Mouse (Mus musculus) CH12.LX (cell line): ENCODE data around the gene Rnf26. TPM values are rescaled to one million over a fixed set of nuclear protein-coding genes. Genes with fewer than 3 reads are reported as not detected.

Source experiments
- DNase-seq: peaks from one replicate; pipeline ENCODE4 v3.0.0-alpha.2; 2013; ENCODE audit errors: extremely low read depth
- H3K27ac ChIP-seq: 2 replicates; pipeline ENCODE4 v1.5.1; 2012; ENCODE audit warnings: low read depth, mild to moderate bottlenecking, control low read depth, moderate library complexity; ENCODE audit not compliant: insufficient read depth
- H3K27me3 ChIP-seq: replicated peaks from 2 replicates; pipeline ENCODE3; 2012; ENCODE audit warnings: inconsistent platforms
- H3K36me3 ChIP-seq, 2 experiments: replicated peaks in 1 of 2; 2 replicates each; pipeline versions ENCODE3 to v1.6.1; 2012; ENCODE audit warnings: inconsistent platforms in 1 of 2, low read length in 1 of 2, mild to moderate bottlenecking in 1 of 2, mixed read lengths in 1 of 2, moderate library complexity in 1 of 2; ENCODE audit not compliant: control insufficient read depth in 1 of 2, insufficient read depth in 1 of 2
- H3K4me1 ChIP-seq, 2 experiments: 2 replicates each; pipeline ENCODE4 v1.6.1; 2012; ENCODE audit warnings: inconsistent platforms in 1 of 2, moderate library complexity in 1 of 2; ENCODE audit not compliant: insufficient read depth in 2 of 2, control insufficient read depth in 1 of 2
- H3K4me2 ChIP-seq: 2 replicates; pipeline ENCODE4 v1.6.1; 2012; ENCODE audit warnings: low read depth, mild to moderate bottlenecking, control low read depth; ENCODE audit not compliant: poor library complexity, insufficient read depth, severe bottlenecking
- H3K4me3 ChIP-seq, 3 experiments: fragments of 150-350 bp in 1 of 3; sonication (generic) in 1 of 3; replicated peaks in 1 of 3; 2 replicates each; pipeline versions ENCODE3 to v1.5.1; 2011 to 2012; ENCODE audit warnings: low read depth in 2 of 3, low read length in 2 of 3, mild to moderate bottlenecking in 2 of 3, moderate library complexity in 2 of 3, control low read depth in 1 of 3, improper control_type of control experiment in 1 of 3, inconsistent platforms in 1 of 3, mixed read lengths in 1 of 3; ENCODE audit not compliant: poor library complexity in 1 of 3
- H3K79me2 ChIP-seq: replicated peaks from 2 replicates; pipeline ENCODE4 v1.6.1; 2012; ENCODE audit warnings: mild to moderate bottlenecking, moderate library complexity; ENCODE audit not compliant: control insufficient read depth, poor library complexity, insufficient read depth, severe bottlenecking; ENCODE audit errors: extremely low read depth
- H3K9ac ChIP-seq: 2 replicates; pipeline ENCODE4 v1.6.1; 2012; ENCODE audit warnings: low read depth, mild to moderate bottlenecking, control low read depth, moderate library complexity; ENCODE audit not compliant: insufficient read depth
- H3K9me3 ChIP-seq: replicated peaks from 2 replicates; pipeline ENCODE3; 2012; ENCODE audit warnings: low read length, inconsistent platforms, mixed read lengths
- CHD2 ChIP-seq: IDR thresholded peaks from 2 replicates; pipeline ENCODE4 v1.6.1; 2011; ENCODE audit warnings: low read length, improper control_type of control experiment
- CTCF ChIP-seq, 2 experiments: IDR thresholded peaks in 1 of 2; conservative IDR thresholded peaks in 1 of 2; 2 replicates each; pipeline ENCODE4 v1.5.1; 2011 to 2012; ENCODE audit warnings: low read depth in 2 of 2, low read length in 2 of 2, improper control_type of control experiment in 1 of 2, inconsistent platforms in 1 of 2, mild to moderate bottlenecking in 1 of 2, moderate library complexity in 1 of 2
- EP300 ChIP-seq: IDR thresholded peaks from 2 replicates; pipeline ENCODE4 v1.6.1; 2011; ENCODE audit warnings: low read length, improper control_type of control experiment
- ETS1 ChIP-seq: conservative IDR thresholded peaks from 2 replicates; pipeline ENCODE4 v1.6.1; 2012; ENCODE audit warnings: low read depth, mild to moderate bottlenecking, inconsistent platforms, low read length, improper control_type of control experiment, moderate library complexity
- IRF4 ChIP-seq: IDR thresholded peaks from 2 replicates; pipeline ENCODE4 v1.6.1; 2014; ENCODE audit warnings: low read depth, mild to moderate bottlenecking, inconsistent platforms, low read length, improper control_type of control experiment
- JUND ChIP-seq: conservative IDR thresholded peaks from 2 replicates; pipeline ENCODE4 v1.6.1; 2011; ENCODE audit warnings: low read depth, low read length, improper control_type of control experiment
- MEF2A ChIP-seq: IDR thresholded peaks from 2 replicates; pipeline ENCODE4 v1.6.1; 2014; ENCODE audit warnings: low read depth, mild to moderate bottlenecking, inconsistent platforms, low read length, improper control_type of control experiment, borderline replicate concordance
- MXI1 ChIP-seq: IDR thresholded peaks from 2 replicates; pipeline ENCODE4 v1.6.1; 2011; ENCODE audit warnings: mild to moderate bottlenecking, low read depth, low read length, improper control_type of control experiment
- NELFE ChIP-seq: IDR thresholded peaks from 2 replicates; pipeline ENCODE4 v1.6.1; 2011; ENCODE audit warnings: low read depth, low read length, improper control_type of control experiment
- PAX5 ChIP-seq: IDR thresholded peaks from 2 replicates; pipeline ENCODE4 v1.6.1; 2012; ENCODE audit warnings: low read length, inconsistent platforms, mixed read lengths
- RCOR1 ChIP-seq: conservative IDR thresholded peaks from 2 replicates; pipeline ENCODE4 v1.6.1; 2012; ENCODE audit warnings: low read depth, mild to moderate bottlenecking, inconsistent platforms, low read length, improper control_type of control experiment
- TBP ChIP-seq: conservative IDR thresholded peaks from 2 replicates; pipeline ENCODE4 v1.6.1; 2011; ENCODE audit warnings: low read depth, low read length, improper control_type of control experiment
- TCF12 ChIP-seq: IDR thresholded peaks from 2 replicates; pipeline ENCODE4 v1.6.1; 2014; ENCODE audit warnings: low read depth, mild to moderate bottlenecking, inconsistent platforms, low read length, improper control_type of control experiment
- ZNF384 ChIP-seq: IDR thresholded peaks from 2 replicates; pipeline ENCODE4 v1.6.1; 2012; ENCODE audit warnings: low read depth, low read length, improper control_type of control experiment, inconsistent platforms
- dilution Hi-C: fragments of 300-500 bp; cut with MboI; formaldehyde crosslinking; loops from 2 replicates; pipeline ENCODE4 v1.14.3; 2020; ENCODE audit warnings: low sequenced_read_pairs; ENCODE audit not compliant: extremely low pct_unique_long_range_greater_than_20kb, extremely low pct_ligation_motif_present
- in situ Hi-C: fragments of 300-500 bp; cut with MboI; formaldehyde crosslinking; loops from 3 replicates; pipeline ENCODE4 v1.14.3; 2019; ENCODE audit warnings: low sequenced_read_pairs, low pct_ligation_motif_present, low pct_unique_long_range_greater_than_20kb, mixed read lengths
- polyA plus RNA-seq: library from polyadenylated mRNA; unstranded; fragments of >175 nt; gene quantifications from 2 replicates; pipeline ENCODE4 v1.2.1, GENCODE M21; 2012; ENCODE audit warnings: low read depth; ENCODE audit not compliant: insufficient read length
- total RNA-seq, 2 experiments: library from RNA; depleted of rRNA; stranded (reverse); fragments of 300-350 nt in 1 of 2; fragments of >200 nt in 1 of 2; gene quantifications; 2 replicates each; pipeline ENCODE4 v1.2.3; 2012 to 2014

The Rnf26 gene
- total and polyA plus RNA-seq, 3 experiments = 11.7 to 40.0 (median 15.3) TPM

- dilution Hi-C loops = no loop called here
- Histone ChIP-seq H3K27me3 (no peaks in the 10 kb centered on the region), H3K9me3 (no peaks in the 10 kb centered on the region), H3K27ac (no peak within 1 kb of the TSS), H3K4me2 (no peak within 1 kb of the TSS), H3K4me3 (no peak within 1 kb of the TSS), H3K9ac (no peak within 1 kb of the TSS), H3K79me2 (peaks cover 39% of the 10 kb centered on the region), H3K36me3 (peaks cover 36 to 81% of the 10 kb centered on the region in 2 experiments), H3K4me1 (peaks cover 8 to 52% of the 10 kb centered on the region in 2 experiments)
- no peak for DNase-seq
- TF ChIP-seq NELFE (no peak), ETS1 (no peak), PAX5 (no peak), MXI1 (no peak), TBP (no peak), CHD2 (no peak), EP300 (no peak), TCF12 (no peak), RCOR1 (no peak), ZNF384 (no peak)
- in situ Hi-C loops = no loop called here
Measured at GRCm38 (mm10) chr9:44107110-44107509, 6.2 kb downstream of the Rnf26 start, which contains the start of gene C1qtnf5. C1qtnf5 (plus strand) TSS chr9:44107245.

GRCm38 (mm10) chr9:44106596-44106995 is 6.7 kb downstream of the Rnf26 start:
- DNase-seq = no peak
- Histone ChIP-seq H3K9ac (no peak overlapping the region), H3K4me3 (no peak overlapping the region), H3K9me3 (no peaks in the 10 kb centered on the region), H3K36me3 (peaks cover 36 to 86% of the 10 kb centered on the region in 2 experiments), H3K27ac (no peak overlapping the region), H3K4me1 (peaks cover 8 to 52% of the 10 kb centered on the region in 2 experiments), H3K27me3 (no peaks in the 10 kb centered on the region), H3K4me2 (no peak overlapping the region), H3K79me2 (peaks cover 36% of the 10 kb centered on the region)
- in situ Hi-C loops = no loop called here
- dilution Hi-C loops = no loop called here
- TF ChIP-seq JUND (no peak), MEF2A (no peak), IRF4 (no peak)

GRCm38 (mm10) chr9:44106182-44106581 is 7.1 kb downstream of the Rnf26 start:
- peaks cover 36% of the 10 kb centered on the region for H3K79me2 ChIP-seq

More at GRCm38 (mm10) chr9:44106182-44106581, 7.1 kb downstream of the Rnf26 start:
- peaks cover 36 to 90% of the 10 kb centered on the region in 2 experiments for H3K36me3 ChIP-seq
- TF ChIP-seq CTCF (conservative IDR thresholded peaks at IDR 0.05 in 1 of 2, IDR thresholded peaks at IDR 0.05 in 1 of 2; ENCODE audit: low read depth in 2 of 2, low read length in 2 of 2) (no peak), TBP (no peak), ZNF384 (no peak)
- H3K4me2 ChIP-seq = no peak overlapping the region
- no peak for DNase-seq
- H3K4me3 ChIP-seq = no peak overlapping the region
- H3K9ac ChIP-seq = no peak overlapping the region
- in situ Hi-C loops = no loop called here
- dilution Hi-C loops = no loop called here
- peaks cover 8 to 52% of the 10 kb centered on the region in 2 experiments for H3K4me1 ChIP-seq
- H3K27ac ChIP-seq = no peak overlapping the region
- no peaks in the 10 kb centered on the region for H3K9me3 ChIP-seq
- H3K27me3 ChIP-seq = no peaks in the 10 kb centered on the region
